Mouse (Mus musculus): ENCODE results near the gene Sec14l3. TPM values are rescaled to one million over a fixed set of nuclear protein-coding genes. Genes with fewer than 3 reads are reported as not detected.
A peak's percentile ranks its signal among the peaks of the same experiment; 100 is the strongest.

Gene Sec14l3
- polyA plus RNA-seq, 1 experiment from 2014 or later = not detected

DNA sequence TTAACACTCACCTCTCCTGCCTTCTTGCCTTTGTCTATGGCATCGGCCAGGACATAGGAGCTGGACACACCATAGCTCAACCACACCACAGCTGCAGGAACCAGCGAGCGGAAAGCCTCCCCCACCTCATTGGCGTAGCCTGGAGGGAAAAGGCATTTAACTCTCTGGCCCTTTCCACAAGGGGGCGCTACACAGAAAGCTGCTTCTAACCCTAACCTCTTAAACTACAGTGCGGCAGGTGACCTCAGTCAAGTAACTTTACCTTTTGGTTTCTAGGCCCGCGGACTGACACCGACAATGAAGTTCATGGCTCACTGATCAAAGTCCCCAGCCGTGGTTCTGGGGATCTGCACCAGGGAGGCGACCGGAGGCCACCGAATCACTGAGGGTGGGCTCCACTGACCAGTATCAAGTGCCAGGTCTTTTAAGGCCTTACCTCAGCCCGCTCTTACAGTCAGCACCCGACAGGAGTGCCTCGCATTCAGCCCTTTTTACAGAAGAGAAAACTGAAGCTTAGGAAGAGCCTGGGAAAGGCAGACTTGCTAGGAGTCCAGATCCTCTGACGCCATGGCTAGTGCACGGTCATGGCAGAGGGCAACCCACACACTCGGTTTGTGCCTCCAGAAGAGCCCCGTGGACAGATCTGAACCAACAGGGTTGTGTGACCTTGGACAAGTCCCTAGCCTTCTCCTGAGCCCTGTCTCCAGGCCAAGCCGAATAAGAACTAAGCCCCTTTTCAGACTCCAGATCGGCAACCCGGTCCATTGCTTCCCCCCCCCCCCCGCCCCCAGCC lies 29.9 kb downstream of the Sec14l3 start:
- H3K9me3 ChIP-seq (replicated peaks; ENCODE audit: control insufficient read depth, low read length) = peaks cover 4% of the 10 kb centered on the region; the same call in 1 of the 2 replicates
- 11% methylated on average over 22 of the region's 24 CpGs for WGBS (ENCODE audit: insufficient replicate concordance)
- no peak; the same call in 1 of the 2 replicates for ATAC-seq (replicated peaks; ENCODE audit: insufficient number of reproducible peaks, low FRiP score, low TSS enrichment)

DNA sequence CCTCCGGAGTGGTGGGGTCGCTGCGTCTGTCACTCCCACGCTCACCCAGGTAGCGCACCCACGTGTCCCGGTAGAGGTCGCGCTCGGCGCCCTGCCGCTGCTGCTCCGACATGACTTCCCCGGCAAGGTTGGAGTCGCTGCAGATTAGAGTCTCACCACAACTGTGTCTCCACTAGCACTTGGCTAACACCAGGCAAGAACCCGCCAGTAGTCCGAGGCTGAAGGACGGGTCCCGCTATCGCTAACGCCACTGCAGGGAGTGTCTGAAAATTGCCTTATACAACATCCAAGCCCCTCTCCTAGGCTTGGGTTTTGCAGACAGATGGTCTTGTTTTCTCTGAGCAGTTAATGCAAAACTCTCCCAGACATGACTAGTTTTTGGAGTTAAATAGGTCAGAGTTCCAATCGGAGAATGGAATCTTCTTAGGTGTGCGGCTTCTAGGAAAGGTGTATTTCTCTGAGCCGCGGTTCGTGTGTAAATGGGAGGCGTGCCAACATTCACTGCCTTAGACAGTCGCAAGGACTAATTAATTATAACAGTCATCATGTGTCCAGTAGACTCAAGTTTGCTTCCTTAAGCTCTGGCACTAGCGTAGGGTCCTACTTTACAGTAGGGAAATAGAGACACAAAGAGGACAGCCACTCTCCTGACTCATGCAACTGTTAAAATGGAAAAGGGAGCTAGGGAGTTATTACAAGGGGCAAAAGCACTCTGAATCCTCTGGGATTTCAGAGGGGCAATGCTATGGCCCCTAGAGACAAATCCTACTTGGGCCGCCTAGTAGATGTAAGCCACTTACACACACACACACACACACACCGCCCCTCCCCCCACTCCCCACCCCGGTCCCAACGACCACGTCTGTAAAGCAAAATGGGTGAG lies 30.8 kb downstream of the Sec14l3 start, which contains the start of gene Mtfp1:
Gene Mtfp1 (minus strand): TSS at position 275 of the 883 bp plus-strand sequence.
- H3K27ac ChIP-seq (ENCODE audit: low read depth, low read length) = peak within 1 kb of the TSS; percentile 92
- peak within 1 kb of the TSS; percentile 95 for H3K4me2 ChIP-seq
- peaks cover 4% of the 10 kb centered on the region; the same call in 1 of the 2 replicates for H3K9me3 ChIP-seq (replicated peaks; ENCODE audit: control insufficient read depth, low read length)
- peak within 1 kb of the TSS; percentile 61 for H3K4me3 ChIP-seq (ENCODE audit: low read depth, low read length)
- H3K9ac ChIP-seq (ENCODE audit: low read depth, low read length) = peak within 1 kb of the TSS; percentile 92
- ATAC-seq (replicated peaks; ENCODE audit: insufficient number of reproducible peaks, low FRiP score, low TSS enrichment) = peak; percentile 19; the same call in 1 of the 2 replicates
- H3K4me1 ChIP-seq (ENCODE audit: control insufficient read depth, insufficient read depth, low read length) = peaks cover 19% of the 10 kb centered on the region; the same call in 1 of the 2 replicates
- H3K27me3 ChIP-seq (ENCODE audit: control insufficient read depth, insufficient read depth, low read length) = no peaks in the 10 kb centered on the region
- H3K36me3 ChIP-seq (ENCODE audit: control insufficient read depth, insufficient read depth, low read length) = peaks cover 16% of the 10 kb centered on the region
- 7% methylated on average over 34 of the region's 34 CpGs for WGBS (ENCODE audit: insufficient replicate concordance)

More for the DNA sequence above, 29.9 kb downstream of the Sec14l3 start:
- peak overlapping the region; percentile 92 for H3K27ac ChIP-seq (ENCODE audit: low read depth, low read length)
- peak overlapping the region; percentile 61 for H3K4me3 ChIP-seq (ENCODE audit: low read depth, low read length)
- H3K36me3 ChIP-seq (ENCODE audit: control insufficient read depth, insufficient read depth, low read length) = peaks cover 16% of the 10 kb centered on the region
- peak overlapping the region; percentile 92 for H3K9ac ChIP-seq (ENCODE audit: low read depth, low read length)
- peaks cover 19% of the 10 kb centered on the region; the same call in 1 of the 2 replicates for H3K4me1 ChIP-seq (ENCODE audit: control insufficient read depth, insufficient read depth, low read length)
- peak overlapping the region; percentile 95 for H3K4me2 ChIP-seq
- H3K27me3 ChIP-seq (ENCODE audit: control insufficient read depth, insufficient read depth, low read length) = no peaks in the 10 kb centered on the region

DNA sequence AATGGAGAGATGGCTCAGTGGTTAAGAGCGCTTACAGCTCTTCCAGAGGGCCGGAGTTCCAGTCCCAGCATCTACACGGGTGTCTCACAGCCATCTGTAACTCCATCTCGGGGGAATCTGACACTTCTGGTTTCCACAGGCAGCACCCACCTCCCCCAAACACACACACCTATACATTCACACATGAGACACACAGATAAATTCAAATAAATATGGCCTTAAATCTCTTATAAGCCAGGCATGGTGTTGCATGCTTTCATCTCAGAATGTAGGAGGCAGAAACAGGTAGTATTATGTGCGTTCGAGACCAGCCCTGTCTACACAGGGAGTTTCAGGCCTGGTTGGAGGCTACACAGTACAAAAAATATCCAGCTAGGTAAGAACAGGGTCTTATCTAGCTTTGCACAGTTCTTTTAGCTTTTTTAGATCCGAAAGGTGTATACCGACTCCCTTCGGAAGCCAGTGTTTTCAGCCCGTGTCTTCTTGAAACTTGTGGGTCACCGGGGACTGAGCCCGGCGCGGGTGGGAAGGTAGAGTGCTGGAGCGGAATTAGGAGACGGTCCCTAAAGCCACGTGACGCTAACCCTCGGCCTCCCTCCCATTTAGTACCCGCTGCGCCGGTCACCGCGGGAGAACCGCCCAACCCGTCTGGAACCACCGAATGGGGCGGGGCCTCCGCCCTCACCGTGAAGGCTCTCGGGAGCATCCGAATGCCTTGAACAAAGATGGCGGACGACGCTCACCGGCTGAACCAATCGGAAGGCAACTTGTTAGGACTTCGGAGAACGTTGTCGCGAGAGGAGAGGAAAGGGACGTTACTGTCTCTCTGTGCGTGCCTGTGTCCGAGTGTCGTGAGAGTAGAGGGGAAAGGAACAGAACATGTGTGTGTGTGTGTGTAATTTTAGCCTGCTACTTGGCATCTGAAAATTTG lies 31.7 kb downstream of the Sec14l3 start:
- Histone ChIP-seq H3K4me3 (ENCODE audit: low read depth, low read length) (peak overlapping the region; percentile 61), H3K36me3 (ENCODE audit: control insufficient read depth, insufficient read depth, low read length) (peaks cover 8% of the 10 kb centered on the region), H3K9ac (ENCODE audit: low read depth, low read length) (peak overlapping the region; percentile 92), H3K9me3 (replicated peaks; ENCODE audit: control insufficient read depth, low read length) (no peaks in the 10 kb centered on the region), H3K27me3 (ENCODE audit: control insufficient read depth, insufficient read depth, low read length) (no peaks in the 10 kb centered on the region), H3K4me1 (ENCODE audit: control insufficient read depth, insufficient read depth, low read length) (peaks cover 19% of the 10 kb centered on the region; the same call in 1 of the 2 replicates), H3K27ac (ENCODE audit: low read depth, low read length) (peak overlapping the region; percentile 92), H3K4me2 (peak overlapping the region; percentile 95)
- ATAC-seq (replicated peaks; ENCODE audit: insufficient number of reproducible peaks, low FRiP score, low TSS enrichment) = peak; percentile 94
- WGBS (ENCODE audit: insufficient replicate concordance) = 3% methylated on average over 45 of the region's 45 CpGs

DNA sequence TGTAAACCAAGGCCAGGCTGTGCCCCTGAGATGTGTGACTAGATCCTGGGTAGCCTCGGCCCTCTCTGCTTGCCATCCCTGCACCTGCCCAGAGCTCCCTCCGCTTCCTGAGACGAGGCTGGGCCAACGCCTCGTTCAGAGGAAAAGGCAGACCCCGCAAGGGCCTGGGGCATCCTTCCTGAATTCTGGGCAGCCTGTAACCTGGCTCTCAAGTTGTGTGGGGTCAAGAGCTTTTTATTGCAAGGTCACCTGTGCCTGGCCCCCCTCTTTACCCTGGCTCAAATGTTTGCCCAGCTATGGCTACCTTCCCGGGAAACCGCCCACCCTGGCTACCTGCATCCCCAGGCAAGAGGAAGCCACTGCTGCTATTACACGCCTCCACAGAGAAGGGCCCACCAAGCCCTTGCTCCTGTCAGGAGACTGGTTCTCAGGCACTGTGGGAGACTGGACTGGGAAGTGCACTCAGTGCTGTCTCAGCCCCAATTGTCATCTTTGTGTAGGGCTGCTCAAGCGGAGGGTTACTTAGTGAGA lies 32.5 kb downstream of the Sec14l3 start:
- Histone ChIP-seq H3K36me3 (ENCODE audit: control insufficient read depth, insufficient read depth, low read length) (no peaks in the 10 kb centered on the region; the same call in 1 of the 2 replicates), H3K9ac (ENCODE audit: low read depth, low read length) (peak overlapping the region; percentile 92), H3K4me3 (ENCODE audit: low read depth, low read length) (peak overlapping the region; percentile 61), H3K27me3 (ENCODE audit: control insufficient read depth, insufficient read depth, low read length) (no peaks in the 10 kb centered on the region), H3K9me3 (replicated peaks; ENCODE audit: control insufficient read depth, low read length) (no peaks in the 10 kb centered on the region), H3K4me1 (ENCODE audit: control insufficient read depth, insufficient read depth, low read length) (peaks cover 19% of the 10 kb centered on the region; the same call in 1 of the 2 replicates), H3K27ac (ENCODE audit: low read depth, low read length) (peak overlapping the region; percentile 92), H3K4me2 (peak overlapping the region; percentile 95)
- WGBS (ENCODE audit: insufficient replicate concordance) = 33% methylated on average over 10 of the region's 10 CpGs
- no peak for ATAC-seq (replicated peaks; ENCODE audit: insufficient number of reproducible peaks, low FRiP score, low TSS enrichment)

DNA sequence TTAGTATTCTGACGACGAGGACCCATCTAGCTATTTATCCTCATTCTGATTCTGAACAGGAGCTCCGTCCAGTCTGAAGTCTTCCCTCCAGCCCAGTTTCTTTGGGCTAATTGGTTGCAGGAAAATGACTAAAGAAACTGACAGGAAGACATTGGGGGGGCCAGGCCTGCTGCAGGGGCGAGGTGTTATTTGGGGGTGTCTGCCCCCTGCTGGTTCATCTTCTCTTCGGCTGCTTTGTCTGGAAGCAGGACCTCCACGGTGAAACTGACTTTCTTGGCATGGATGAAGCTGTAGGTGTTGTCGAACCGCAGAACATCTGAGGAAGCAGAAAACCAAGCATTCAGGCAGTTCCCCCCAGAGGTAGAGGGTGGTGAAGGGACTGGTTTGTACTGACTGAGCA lies 33.5 kb downstream of the Sec14l3 start:
- H3K9ac ChIP-seq (ENCODE audit: low read depth, low read length) = no peak overlapping the region
- H3K36me3 ChIP-seq (ENCODE audit: control insufficient read depth, insufficient read depth, low read length) = no peaks in the 10 kb centered on the region; the same call in 1 of the 2 replicates
- 68% methylated on average over 8 of the region's 8 CpGs for WGBS (ENCODE audit: insufficient replicate concordance)
- ATAC-seq (replicated peaks; ENCODE audit: insufficient number of reproducible peaks, low FRiP score, low TSS enrichment) = no peak
- no peaks in the 10 kb centered on the region for H3K9me3 ChIP-seq (replicated peaks; ENCODE audit: control insufficient read depth, low read length)
- H3K4me1 ChIP-seq (ENCODE audit: control insufficient read depth, insufficient read depth, low read length) = peaks cover 19% of the 10 kb centered on the region; the same call in 1 of the 2 replicates
- no peaks in the 10 kb centered on the region for H3K27me3 ChIP-seq (ENCODE audit: control insufficient read depth, insufficient read depth, low read length)
- H3K27ac ChIP-seq (ENCODE audit: low read depth, low read length) = no peak overlapping the region
- no peak overlapping the region for H3K4me2 ChIP-seq
- H3K4me3 ChIP-seq (ENCODE audit: low read depth, low read length) = no peak overlapping the region

DNA sequence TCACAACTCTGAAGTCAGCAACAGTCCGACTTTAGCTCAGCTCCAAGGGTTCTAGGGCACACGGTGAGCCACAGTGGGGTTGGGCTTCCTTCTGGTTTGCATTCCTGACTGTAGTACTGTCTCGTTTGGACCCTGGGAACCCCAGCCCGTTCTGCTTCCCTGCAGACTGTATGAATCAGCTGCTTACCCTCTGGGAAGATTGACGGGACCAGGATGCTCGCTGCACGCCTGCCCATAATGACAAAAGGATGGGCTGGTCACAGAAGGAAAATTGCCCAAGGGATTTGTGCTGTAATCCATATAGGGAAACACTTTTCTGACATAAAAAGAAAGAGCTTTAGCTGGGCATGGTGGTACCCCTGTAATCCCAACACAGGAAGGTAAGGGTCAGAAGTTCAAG lies 34.2 kb downstream of the Sec14l3 start:
- Histone ChIP-seq H3K4me2 (no peak overlapping the region), H3K36me3 (ENCODE audit: control insufficient read depth, insufficient read depth, low read length) (no peaks in the 10 kb centered on the region; the same call in 1 of the 2 replicates), H3K4me3 (ENCODE audit: low read depth, low read length) (no peak overlapping the region), H3K9ac (ENCODE audit: low read depth, low read length) (no peak overlapping the region), H3K27ac (ENCODE audit: low read depth, low read length) (no peak overlapping the region), H3K4me1 (ENCODE audit: control insufficient read depth, insufficient read depth, low read length) (peaks cover 15% of the 10 kb centered on the region; the same call in 1 of the 2 replicates), H3K27me3 (ENCODE audit: control insufficient read depth, insufficient read depth, low read length) (no peaks in the 10 kb centered on the region), H3K9me3 (replicated peaks; ENCODE audit: control insufficient read depth, low read length) (no peaks in the 10 kb centered on the region)
- ATAC-seq (replicated peaks; ENCODE audit: insufficient number of reproducible peaks, low FRiP score, low TSS enrichment) = no peak
- 73% methylated on average over 7 of the region's 7 CpGs for WGBS (ENCODE audit: insufficient replicate concordance)

DNA sequence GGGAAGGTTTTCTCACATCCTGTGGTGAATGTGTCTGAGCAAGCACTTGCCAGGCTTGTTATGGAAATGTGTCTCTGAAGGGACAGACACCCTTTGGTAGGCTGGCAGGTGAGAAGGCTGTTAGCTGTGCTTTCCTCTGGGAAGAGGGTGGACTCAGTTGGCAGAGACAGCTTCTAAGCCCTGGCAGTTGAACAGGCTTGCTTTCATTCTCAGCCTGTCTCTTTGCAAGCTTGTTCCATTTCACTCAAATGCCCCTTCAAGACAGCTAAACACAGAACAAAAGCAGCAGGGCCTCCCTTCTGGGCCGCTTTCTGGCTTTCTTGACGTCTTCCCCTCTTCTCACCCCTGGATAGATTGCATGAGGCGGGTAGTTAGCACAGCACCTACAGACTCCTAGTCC lies 34.8 kb downstream of the Sec14l3 start:
- no peak for ATAC-seq (replicated peaks; ENCODE audit: insufficient number of reproducible peaks, low FRiP score, low TSS enrichment)
- Histone ChIP-seq H3K4me3 (ENCODE audit: low read depth, low read length) (no peak overlapping the region), H3K4me2 (no peak overlapping the region), H3K4me1 (ENCODE audit: control insufficient read depth, insufficient read depth, low read length) (peaks cover 14% of the 10 kb centered on the region; the same call in 1 of the 2 replicates), H3K36me3 (ENCODE audit: control insufficient read depth, insufficient read depth, low read length) (no peaks in the 10 kb centered on the region), H3K27me3 (ENCODE audit: control insufficient read depth, insufficient read depth, low read length) (no peaks in the 10 kb centered on the region), H3K9ac (ENCODE audit: low read depth, low read length) (no peak overlapping the region), H3K9me3 (replicated peaks; ENCODE audit: control insufficient read depth, low read length) (no peaks in the 10 kb centered on the region), H3K27ac (ENCODE audit: low read depth, low read length) (no peak overlapping the region)
- 68% methylated on average over 3 of the region's 3 CpGs for WGBS (ENCODE audit: insufficient replicate concordance)

Measured in heart, embryonic 11.5 days (tissue).